Comparison of ENCODE assay signal across 15 mouse cellular contexts in the genomic region with DNA sequence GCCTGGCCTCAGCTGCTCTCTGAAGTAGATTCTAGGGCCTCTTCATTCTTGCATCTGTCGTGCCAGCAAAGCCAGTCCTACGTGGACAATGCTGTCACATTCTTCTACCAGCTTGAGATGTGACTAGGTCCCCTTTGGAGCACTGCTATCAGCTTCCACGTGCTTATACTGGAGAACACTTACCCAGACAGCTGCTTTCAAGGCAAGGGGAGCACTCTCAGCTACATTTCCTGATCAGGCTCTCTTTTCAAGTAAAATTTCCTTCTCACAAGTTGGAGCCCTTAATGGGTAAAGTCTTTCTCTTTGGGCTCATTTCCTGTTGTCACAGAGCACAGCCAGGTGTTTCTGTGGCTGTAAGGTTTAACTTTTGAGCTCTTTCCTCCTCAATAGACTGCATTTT. TPM values are rescaled to one million over a fixed set of nuclear protein-coding genes. Genes with fewer than 3 reads are reported as not detected.
A peak's percentile ranks its signal among the peaks of the same experiment; 100 is the strongest.
DNase-seq lines count a peak whose midpoint lies in the region; ATAC-seq and TF ChIP-seq lines count a peak whose summit lies in the region.
"Had no signal": no experiment of that assay in that cellular context is flagged by ENCODE, and none has a peak within 500 bp of the region (broad histone marks: within the 10 kb centered on the region; RNA-seq: fewer than 3 reads in every experiment).

No protein-coding gene starts in this region.

- H3K36me3 ChIP-seq in lung, postnatal 0 days (ENCODE audit: insufficient read depth, low read length): no peaks in the 10 kb centered on the region

- no peaks in the 10 kb centered on the region for H3K9me3 ChIP-seq in lung, postnatal 0 days (ENCODE audit: low read length)
- H3K9me3 ChIP-seq: liver, embryonic 12.5 days had no signal

- no peak overlapping the region for H3K4me2 ChIP-seq in lung, postnatal 0 days (replicated peaks; ENCODE audit: low read depth, low read length)
- H3K4me2 ChIP-seq: liver, embryonic 12.5 days had no signal

- TF ChIP-seq EP300 in lung, postnatal 0 days (IDR thresholded peaks at IDR 0.05): no peak

- no peak overlapping the region for H3K9ac ChIP-seq in lung, postnatal 0 days (replicated peaks; ENCODE audit: low read depth)
- H3K9ac ChIP-seq: liver, embryonic 12.5 days had no signal

- H3K27me3 ChIP-seq in lung, postnatal 0 days (replicated peaks; ENCODE audit: insufficient read depth, low read length): no peaks in the 10 kb centered on the region
- H3K27me3 ChIP-seq: liver, embryonic 12.5 days had no signal

- ATAC-seq in lung, postnatal 0 days: peak; percentile 65
- ATAC-seq: hindbrain, postnatal 0 days; liver, embryonic 12.5 days had no signal

- DNase-seq in lung, postnatal 0 days (ENCODE audit: low spot score): peak; percentile 22
- DNase-seq in lung, adult 18-20 months: no peak
- peak; percentile 36 to 48 for DNase-seq in CD8-positive naive resting alpha-beta T cell, adult 2 months (ENCODE audit: low read depth in 2 of 2, low spot score in 2 of 2)
- peak; percentile 84 for DNase-seq in naive thymus-derived CD4-positive, alpha-beta T cell, adult 2 months (ENCODE audit: low read depth)
- peak; percentile 41 for DNase-seq in thymus, postnatal 4 days
- no peak for DNase-seq in urinary bladder, adult 2 months (ENCODE audit: low spot score)
- no peak for DNase-seq in gastrocnemius, postnatal 25 days
- DNase-seq: cerebellum, adult 11 months; cerebellum, postnatal 36 days; gastrocnemius, postnatal 10 days; layer of hippocampus, postnatal 36 days; left cerebral cortex, postnatal 4 days; lung, postnatal 10 days had no signal

- H3K27ac ChIP-seq in lung, postnatal 0 days (ENCODE audit: low read length): no peak overlapping the region
- H3K27ac ChIP-seq: hindbrain, postnatal 0 days; liver, embryonic 12.5 days had no signal

- WGBS in lung, postnatal 0 days: 48% methylated on average over 3 of the region's 3 CpGs

- TF ChIP-seq CTCF in lung, postnatal 0 days (IDR thresholded peaks at IDR 0.05): no peak

- no peak overlapping the region for H3K4me3 ChIP-seq in lung, postnatal 0 days (ENCODE audit: low read depth, low read length)
- H3K4me3 ChIP-seq: liver, embryonic 12.5 days had no signal

- H3K4me1 ChIP-seq in lung, postnatal 0 days (ENCODE audit: insufficient read depth, low read depth, low read length): no peaks in the 10 kb centered on the region

RNA-seq across cellular contexts. Expression of gene Lclat1, which starts 55.8 kb away (rescaled TPM):
- polyA plus RNA-seq in lung, postnatal 0 days (2015; fragmentation: Nextera tagmentation; extraction: Ambion mirVana): 9.1 and 10.2 TPM in 2 replicates
- polyA plus RNA-seq in urinary bladder, adult 2 months (2012; rRNA removed): 7.0 and 12.4 TPM in 2 replicates
- 10 to 100 TPM; 12.6 to 14.9 TPM for total RNA-seq in gastrocnemius, postnatal 25 days (2021)

Comparison
In these comparisons a context has a peak if more than half of its experiments do, and no peak if none do; other contexts are left out.
1. DNase-seq: peak in lung, postnatal 0 days (single experiment), CD8-positive naive resting alpha-beta T cell, adult 2 months (2 of 2), naive thymus-derived CD4-positive, alpha-beta T cell, adult 2 months (single experiment) and thymus, postnatal 4 days (single experiment); none in lung, adult 18-20 months (0 of 2), urinary bladder, adult 2 months (single experiment) and gastrocnemius, postnatal 25 days (single experiment).